Mouse (Mus musculus): ENCODE measurements around the gene Arhgef1. TPM values are rescaled to one million over a fixed set of nuclear protein-coding genes. Genes with fewer than 3 reads are reported as not detected.

Arhgef1 gene
- total RNA-seq, 4 experiments from 2014 or later, result 56.3 to 90.8 (median 74.6) TPM

DNA sequence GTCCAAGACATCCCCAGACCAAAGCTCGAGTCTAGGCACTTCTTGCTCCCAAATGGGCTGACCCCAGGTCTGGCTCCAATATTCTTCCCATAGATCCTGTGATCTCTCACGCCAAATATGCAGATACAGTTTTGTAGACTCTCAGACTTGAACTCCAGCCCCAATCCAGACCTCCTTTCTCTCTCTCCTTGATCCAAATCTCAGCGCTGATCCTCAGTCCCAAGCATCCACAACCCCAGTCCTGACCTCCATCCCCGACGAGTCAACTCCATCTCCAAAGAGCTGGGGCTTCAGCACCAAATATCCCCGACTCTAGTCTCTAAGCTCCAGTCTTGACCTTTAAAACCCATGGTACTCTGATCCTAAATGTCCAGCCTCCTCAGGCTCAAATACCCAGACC lies 40.9 kb downstream of the Arhgef1 start:
- no peak for DNase-seq (ENCODE audit: low spot score in 2 of 2)

GRCm38 (mm10) chr7:24944257-24944950 lies 41.7 kb downstream of the Arhgef1 start, which contains the start of gene Gm4881:
TSS of gene Gm4881 (minus strand) at chr7:24944494.
- no peak for DNase-seq (ENCODE audit: low spot score in 2 of 2)

DNA sequence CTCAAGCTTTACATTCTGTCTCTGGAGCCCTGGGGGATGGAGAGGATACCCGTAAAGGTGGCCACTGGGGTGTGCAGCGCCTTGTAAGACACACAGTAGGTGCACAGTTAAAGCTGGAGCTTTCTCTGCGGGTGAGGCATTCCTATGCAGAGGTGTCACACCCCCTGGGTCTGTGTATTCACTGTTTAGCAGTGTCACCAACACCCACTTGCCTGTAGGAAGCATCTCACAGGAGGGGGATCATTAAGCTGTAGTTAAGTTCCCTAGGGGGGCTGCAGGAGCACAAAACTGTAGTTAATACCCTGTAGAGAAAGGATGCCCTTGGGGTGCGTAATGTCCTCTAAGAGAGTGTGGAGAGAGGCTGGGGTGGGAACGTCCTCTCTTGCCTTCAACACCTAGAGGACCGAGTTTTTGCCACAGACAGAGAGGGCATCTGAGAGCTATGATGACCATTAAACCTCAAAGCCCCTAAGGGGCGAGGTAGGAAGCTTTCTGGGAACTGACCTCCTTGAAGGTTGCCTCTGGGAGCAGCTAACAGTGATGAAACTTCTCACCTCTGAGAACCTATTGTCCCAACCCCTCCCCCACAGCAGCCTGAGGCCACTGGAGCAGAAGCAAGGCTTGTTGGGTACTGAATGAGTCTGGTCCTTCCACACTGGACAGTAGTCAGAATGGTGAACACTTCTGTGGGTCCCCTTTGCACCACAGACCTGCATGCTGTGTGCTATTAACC lies 44.8 kb downstream of the Arhgef1 start:
- no peak for DNase-seq (ENCODE audit: low spot score in 2 of 2)

GRCm38 (mm10) chr7:24948774-24949173 lies 46.1 kb downstream of the Arhgef1 start:
- DNase-seq (ENCODE audit: low spot score in 2 of 2), result no peak

DNA sequence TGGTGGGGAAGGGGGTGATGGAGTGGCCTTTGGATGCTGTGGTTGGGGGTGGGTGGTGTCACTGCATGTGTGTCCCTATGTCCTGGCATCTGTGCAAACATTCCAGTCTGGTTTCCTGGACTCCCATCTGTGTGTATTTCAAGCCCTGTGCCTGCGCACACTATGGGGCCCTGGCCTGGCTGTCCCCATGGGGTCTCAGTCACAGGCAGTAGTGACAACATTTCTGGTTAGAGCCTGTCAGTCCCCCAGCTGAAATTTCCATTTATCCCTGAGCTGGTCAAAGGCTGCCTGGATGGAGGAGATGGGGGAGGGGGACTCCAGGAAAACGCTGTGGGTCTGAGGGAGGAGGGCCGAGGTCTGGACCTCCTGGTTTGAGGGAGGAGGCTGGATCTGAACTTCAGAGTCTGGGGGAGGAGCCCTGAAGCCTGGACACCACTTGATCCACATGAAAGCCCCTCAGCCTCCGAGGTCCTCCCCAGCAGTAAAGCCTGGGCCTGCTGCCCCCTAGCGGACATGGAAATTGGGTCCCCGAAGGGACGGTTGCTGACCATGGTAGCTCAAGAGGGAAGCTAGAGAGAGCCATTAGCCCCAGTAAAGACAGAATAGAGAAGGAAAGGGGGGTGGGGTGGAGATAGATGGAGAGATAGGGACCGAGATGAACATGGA lies 47.4 kb downstream of the Arhgef1 start:
- peak in 1 of 2 experiments; percentile 49 for DNase-seq (ENCODE audit: low spot score in 2 of 2)

GRCm38 (mm10) chr7:24953966-24954365 lies 51.3 kb downstream of the Arhgef1 start:
- no peak for DNase-seq (ENCODE audit: low spot score in 2 of 2)

- DNase-seq (ENCODE audit: low spot score in 2 of 2), result no peak
Measured at GRCm38 (mm10) chr7:24954450-24954849, 51.7 kb downstream of the Arhgef1 start.

GRCm38 (mm10) chr7:24955226-24955625 lies 52.5 kb downstream of the Arhgef1 start:
- no peak for DNase-seq (ENCODE audit: low spot score in 2 of 2)

GRCm38 (mm10) chr7:24964288-24964687 lies 61.6 kb downstream of the Arhgef1 start:
- DNase-seq (ENCODE audit: low spot score in 2 of 2), result no peak

DNA sequence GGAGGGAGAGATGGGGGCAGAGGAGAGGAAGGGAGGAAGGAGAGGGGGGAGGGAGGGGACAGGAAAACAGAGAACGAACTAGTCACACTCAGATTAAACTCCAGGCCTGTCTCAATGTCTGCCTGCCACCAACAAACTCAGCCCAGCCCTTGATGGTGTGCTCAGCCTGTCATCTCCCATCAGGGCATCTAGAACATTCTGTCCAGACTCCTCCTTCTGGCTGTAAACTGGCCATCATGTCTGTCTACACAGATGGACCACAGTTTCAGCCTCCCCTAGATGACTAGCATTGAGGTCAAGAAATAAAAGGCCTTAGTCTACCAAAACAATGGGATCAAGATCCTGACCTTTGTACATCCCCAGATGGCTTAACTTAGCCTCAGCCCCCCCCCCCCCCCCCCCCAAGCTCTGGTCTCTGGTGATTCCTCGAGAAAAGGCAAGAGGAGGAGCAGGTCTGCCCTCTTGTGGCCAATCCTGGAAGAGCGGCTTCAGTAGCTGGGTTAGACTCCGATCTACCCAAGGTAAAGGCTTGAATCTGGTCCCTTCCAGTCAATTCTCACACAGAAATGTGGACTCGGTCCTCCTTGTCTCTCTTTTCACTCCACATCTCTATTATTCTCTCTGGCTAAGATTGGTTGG lies 62.3 kb downstream of the Arhgef1 start:
- DNase-seq (ENCODE audit: low spot score in 2 of 2), result peak; percentile 67 to 88

GRCm38 (mm10) chr7:24967966-24968365 lies 65.3 kb downstream of the Arhgef1 start:
- no peak for DNase-seq (ENCODE audit: low spot score in 2 of 2)

- no peak for DNase-seq (ENCODE audit: low spot score in 2 of 2)
Measured at GRCm38 (mm10) chr7:24968463-24968862, 65.8 kb downstream of the Arhgef1 start.

- peak in 1 of 2 experiments; percentile 61 for DNase-seq (ENCODE audit: low spot score in 2 of 2)
Measured at GRCm38 (mm10) chr7:24969805-24970204, 67.1 kb downstream of the Arhgef1 start.

DNA sequence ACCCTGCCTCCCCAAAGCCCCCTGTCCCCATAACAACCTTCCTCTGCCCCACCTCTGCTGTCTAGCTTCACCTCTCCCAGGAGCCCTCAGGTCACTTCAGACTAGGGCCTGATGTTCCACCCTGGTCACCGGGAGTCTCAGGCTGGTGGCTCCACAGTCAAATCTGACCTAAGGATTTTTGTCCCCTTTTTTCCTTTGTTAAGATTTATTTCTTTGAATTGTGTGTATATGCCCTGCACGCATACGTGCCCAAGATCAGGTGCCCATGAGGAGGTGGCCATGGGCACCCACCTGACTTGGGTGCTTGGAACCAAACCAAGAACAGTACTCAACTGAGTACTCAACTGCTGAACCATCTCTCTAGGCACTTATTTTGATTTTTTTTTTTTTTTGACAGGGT lies 67.6 kb downstream of the Arhgef1 start:
- no peak for DNase-seq (ENCODE audit: low spot score in 2 of 2)

DNA sequence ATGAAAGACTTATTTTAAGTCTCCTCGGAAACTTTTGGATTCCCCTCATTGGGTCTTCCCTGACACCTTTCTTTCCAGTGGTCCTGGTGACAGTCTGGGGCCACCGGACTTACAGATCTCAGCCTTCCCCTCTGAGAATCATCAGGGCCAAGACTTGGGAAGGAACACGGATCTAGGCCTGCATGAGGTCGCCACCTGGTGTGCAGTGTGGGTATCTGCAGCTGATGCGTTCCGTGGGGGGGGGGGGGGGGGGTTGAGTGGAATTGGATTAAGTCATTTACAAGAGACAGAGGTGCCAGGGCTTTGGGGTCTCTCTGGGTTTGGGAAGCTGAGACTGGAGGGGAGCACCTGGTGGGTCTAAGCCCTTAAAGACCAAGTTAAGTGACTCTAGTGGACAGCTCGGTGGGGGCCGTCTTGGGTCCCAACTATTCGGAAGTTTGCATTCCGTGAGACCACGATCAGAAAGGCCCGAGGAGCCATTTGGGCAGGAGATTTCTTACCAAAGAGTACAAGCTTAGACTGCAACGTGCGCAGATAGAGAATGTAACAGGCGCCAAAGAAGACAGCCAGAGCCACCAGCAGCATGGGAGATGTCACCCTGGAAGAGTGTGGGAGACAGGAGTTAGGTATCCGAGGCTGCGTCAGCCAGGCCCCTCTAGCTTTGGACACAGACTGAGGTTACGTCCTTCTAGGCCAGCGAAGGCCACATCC lies 68.7 kb downstream of the Arhgef1 start:
- DNase-seq (ENCODE audit: low spot score in 2 of 2), result no peak

- peak; percentile 89 to 97 for DNase-seq (ENCODE audit: low spot score in 2 of 2)
Measured at GRCm38 (mm10) chr7:24971972-24972893, 69.5 kb downstream of the Arhgef1 start, which contains the start of gene Rabac1. TSS of gene Rabac1 (minus strand) at chr7:24972754.

- DNase-seq (ENCODE audit: low spot score in 2 of 2), result no peak
Measured at GRCm38 (mm10) chr7:24973208-24973607, 70.5 kb downstream of the Arhgef1 start.

- no peak for DNase-seq (ENCODE audit: low spot score in 2 of 2)
Measured at GRCm38 (mm10) chr7:24973902-24974301, 71.2 kb downstream of the Arhgef1 start.

DNA sequence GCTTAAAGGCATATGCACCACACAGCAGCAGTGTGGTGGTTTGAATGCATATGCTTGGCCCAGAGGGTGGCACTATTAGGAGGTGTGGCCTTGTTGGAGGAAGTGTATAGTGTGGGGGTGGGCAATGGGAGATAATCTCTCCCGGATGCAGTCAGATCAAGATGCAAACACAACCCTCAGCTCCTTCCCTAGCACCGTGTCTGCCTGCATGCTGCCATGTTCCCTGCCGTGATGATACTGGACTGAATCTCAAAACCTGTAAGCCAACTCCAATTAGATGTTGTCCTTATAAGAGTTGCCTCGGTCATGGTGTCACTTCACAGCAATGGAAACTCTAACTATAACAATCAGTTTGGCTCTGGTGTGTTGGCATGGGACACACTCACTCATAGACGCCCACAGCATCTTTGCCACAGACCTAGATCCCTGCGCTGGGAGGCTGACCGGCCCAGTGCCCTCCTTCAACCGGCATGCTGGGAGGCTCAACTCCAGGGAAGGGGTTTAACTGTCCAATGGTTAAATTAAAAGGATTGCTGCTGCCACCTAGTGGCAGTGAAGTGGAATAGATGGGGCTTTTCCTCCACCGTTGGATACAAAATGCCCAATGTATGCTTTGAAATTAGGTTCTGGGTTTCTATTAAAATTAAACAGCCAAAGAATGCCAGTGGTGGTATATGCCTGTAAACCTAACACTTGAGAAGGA lies 72.3 kb downstream of the Arhgef1 start:
- DNase-seq (ENCODE audit: low spot score in 2 of 2), result peak in 1 of 2 experiments; percentile 37

Data from left cerebral cortex, adult 8-10 months (tissue).